ENCODE assay signal across 8 mouse cellular contexts in the genomic region with DNA sequence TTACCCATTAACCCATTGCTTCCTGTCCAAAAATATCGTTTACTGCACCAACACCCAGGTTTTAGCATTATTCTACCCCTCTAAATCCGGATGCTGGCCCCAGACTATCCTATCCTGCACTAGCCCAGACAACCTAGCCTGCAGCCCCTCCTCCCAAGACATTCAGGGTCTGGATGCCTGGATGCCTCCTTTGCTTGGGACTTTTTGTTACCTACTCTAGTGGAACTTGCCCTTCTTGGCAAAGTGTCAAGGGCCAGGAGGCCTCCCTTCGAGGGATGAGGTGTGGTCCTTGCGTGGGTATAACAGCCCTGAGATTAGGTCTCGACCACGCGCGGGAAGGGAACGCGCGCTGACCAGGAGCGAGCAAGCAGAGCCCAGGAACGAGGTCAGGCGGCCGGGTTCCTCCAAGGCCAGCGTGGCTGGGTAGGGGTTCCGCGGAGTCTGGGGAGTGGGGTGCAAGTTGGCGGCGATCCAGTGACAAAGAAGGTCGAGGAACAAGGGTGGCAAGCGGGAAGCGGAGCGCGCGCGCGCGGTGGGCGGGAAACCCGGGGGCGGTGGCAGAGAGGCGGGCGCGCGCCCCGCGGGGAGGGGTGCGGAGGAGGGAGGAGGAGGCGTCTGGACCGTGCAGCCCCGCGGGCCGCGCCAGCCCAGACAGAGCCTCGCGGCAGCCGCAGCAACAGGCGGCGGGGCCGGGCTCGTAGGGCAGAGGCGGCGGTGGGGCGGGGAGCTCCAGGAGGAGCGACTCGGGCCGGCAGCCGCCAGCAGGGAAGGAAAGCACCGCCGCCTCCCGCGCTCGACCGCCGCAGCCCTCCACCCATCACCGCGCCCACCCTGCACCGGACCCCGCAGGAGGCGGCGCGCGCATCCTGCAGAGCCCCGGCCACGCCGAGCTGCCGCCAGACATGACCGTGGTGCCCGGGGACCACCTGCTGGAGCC. TPM values are rescaled to one million over a fixed set of nuclear protein-coding genes. Genes with fewer than 3 reads are reported as not detected.
A peak's percentile ranks its signal among the peaks of the same experiment; 100 is the strongest.
DNase-seq lines count a peak whose midpoint lies in the region; ATAC-seq lines count a peak whose summit lies in the region.

A gene (plus strand): TSS at position 649 of the 937 bp plus-strand sequence.

- peaks cover 23% of the 10 kb centered on the region for H3K4me1 ChIP-seq in limb, embryonic 10.5 days
- H3K4me1 ChIP-seq in midbrain, embryonic 11.5 days (ENCODE audit: control insufficient read depth, insufficient read depth, low read length) = peaks cover 28% of the 10 kb centered on the region

- peak; percentile 58 to 80 for DNase-seq in adrenal gland, adult (ENCODE audit: inconsistent age in 2 of 2, low spot score in 1 of 2)
- peak; percentile 72 to 77 for DNase-seq in cerebellum, postnatal 4 days (ENCODE audit: low spot score in 2 of 2)
- peak; percentile 68 for DNase-seq in gastrocnemius, postnatal 10 days
- peak; percentile 85 for DNase-seq in induced T-regulatory cell, adult 2 months (ENCODE audit: low read depth)
- peak; percentile 92 for DNase-seq in limb, embryonic 10.5 days (ENCODE audit: low spot score)
- DNase-seq in midbrain, embryonic 11.5 days (ENCODE audit: low spot score, missing footprints) = peak; percentile 99
- peak; percentile 92 for DNase-seq in right cerebral cortex, postnatal 4 days
- no peak for DNase-seq in adipocyte (ENCODE audit: low spot score)

- peak; percentile 94 for ATAC-seq in midbrain, embryonic 11.5 days (ENCODE audit: low FRiP score)

- H3K4me2 ChIP-seq in midbrain, embryonic 11.5 days = peak within 1 kb of the TSS; percentile 87

- peak within 1 kb of the TSS; percentile 97 for H3K27ac ChIP-seq in limb, embryonic 10.5 days
- peak within 1 kb of the TSS; percentile 67 for H3K27ac ChIP-seq in midbrain, embryonic 11.5 days (ENCODE audit: low read depth, low read length)

- WGBS in limb, embryonic 10.5 days = under 1% methylated on average over 55 of the region's 80 CpGs
- whole genome bisulfite sequencing in midbrain, embryonic 11.5 days = under 1% methylated on average over 52 of the region's 80 CpGs

- H3K36me3 ChIP-seq in limb, embryonic 10.5 days = no peaks in the 10 kb centered on the region
- no peaks in the 10 kb centered on the region for H3K36me3 ChIP-seq in midbrain, embryonic 11.5 days (ENCODE audit: control insufficient read depth, insufficient read depth, low read length)

- H3K9me3 ChIP-seq in limb, embryonic 10.5 days (replicated peaks) = no peaks in the 10 kb centered on the region
- no peaks in the 10 kb centered on the region for H3K9me3 ChIP-seq in midbrain, embryonic 11.5 days (ENCODE audit: control insufficient read depth, low read length)

- H3K4me3 ChIP-seq in limb, embryonic 10.5 days = peak within 1 kb of the TSS; percentile 76
- peak within 1 kb of the TSS; percentile 65 for H3K4me3 ChIP-seq in midbrain, embryonic 11.5 days (ENCODE audit: low read depth, low read length)

- H3K27me3 ChIP-seq in limb, embryonic 10.5 days (ENCODE audit: low read depth, poor library complexity, severe bottlenecking) = peaks cover 16% of the 10 kb centered on the region
- no peaks in the 10 kb centered on the region for H3K27me3 ChIP-seq in midbrain, embryonic 11.5 days (ENCODE audit: control insufficient read depth, insufficient read depth, low read length)

- H3K9ac ChIP-seq in midbrain, embryonic 11.5 days (ENCODE audit: low read length) = peak within 1 kb of the TSS; percentile 89

RNA-seq across cellular contexts. Expression of the gene that starts here (rescaled TPM):
- total RNA-seq in gastrocnemius, postnatal 10 days (2021) = under 1 TPM; 0.28 to 0.70 TPM
- 2.0 and 2.1 TPM in 2 replicates for polyA plus RNA-seq in limb, embryonic 10.5 days (2016; fragmentation: Nextera tagmentation; extraction: Ambion mirVana)
- polyA plus RNA-seq in midbrain, embryonic 11.5 days (2014; fragmentation: Nextera tagmentation; extraction: Ambion mirVana) = 4.1 and 4.6 TPM in 2 replicates

Comparison
In these comparisons a context has a peak if more than half of its experiments do, and no peak if none do; other contexts are left out.
1. Peak in DNase-seq in gastrocnemius, postnatal 10 days; RNA of the gene not detected or under 1 TPM.